Mouse (Mus musculus): ENCODE results near the gene Brs3. TPM values are rescaled to one million over a fixed set of nuclear protein-coding genes. Genes with fewer than 3 reads are reported as not detected.
A peak's percentile ranks its signal among the peaks of the same experiment; 100 is the strongest.

The Brs3 gene
- not detected in 2 replicates for polyA plus RNA-seq (2014; fragmentation: Nextera tagmentation; extraction: Ambion mirVana)

- no peak within 1 kb of the TSS for H3K4me2 ChIP-seq
- DNase-seq, result no peak
Measured at GRCm38 (mm10) chrX:57042774-57043173, at the start of gene Brs3. Brs3 (plus strand) TSS chrX:57043074.

GRCm38 (mm10) chrX:57012891-57013290, 30.0 kb upstream of the Brs3 start:
- no peaks in the 10 kb centered on the region for H3K9me3 ChIP-seq (ENCODE audit: low read depth, low read length)
- no peak overlapping the region for H3K4me3 ChIP-seq (ENCODE audit: low read depth, low read length)
- no peak overlapping the region for H3K4me2 ChIP-seq
- no peak for DNase-seq
- no peak overlapping the region for H3K27ac ChIP-seq (ENCODE audit: low read depth)
- 65% methylated on average over 2 of the region's 2 CpGs for WGBS
- TF ChIP-seq CTCF (IDR thresholded peaks at IDR 0.05; ENCODE audit: low read depth), result no peak
- H3K27me3 ChIP-seq (ENCODE audit: insufficient read depth, low read length), result no peaks in the 10 kb centered on the region
- H3K36me3 ChIP-seq (ENCODE audit: insufficient read depth), result no peaks in the 10 kb centered on the region
- ATAC-seq (ENCODE audit: insufficient read depth), result no peak
- no peak overlapping the region for H3K9ac ChIP-seq
- H3K4me1 ChIP-seq (ENCODE audit: insufficient read depth), result no peaks in the 10 kb centered on the region

More at GRCm38 (mm10) chrX:57042774-57043173, at the start of gene Brs3:
- H3K27ac ChIP-seq (ENCODE audit: low read depth), result no peak within 1 kb of the TSS
- WGBS, result 82% methylated on average over 5 of the region's 5 CpGs
- no peaks in the 10 kb centered on the region for H3K27me3 ChIP-seq (ENCODE audit: insufficient read depth, low read length)
- ATAC-seq (ENCODE audit: insufficient read depth), result no peak
- TF ChIP-seq CTCF (IDR thresholded peaks at IDR 0.05; ENCODE audit: low read depth), result no peak
- no peaks in the 10 kb centered on the region for H3K9me3 ChIP-seq (ENCODE audit: low read depth, low read length)
- no peaks in the 10 kb centered on the region for H3K4me1 ChIP-seq (ENCODE audit: insufficient read depth)
- H3K36me3 ChIP-seq (ENCODE audit: insufficient read depth), result no peaks in the 10 kb centered on the region
- H3K4me3 ChIP-seq (ENCODE audit: low read depth, low read length), result no peak within 1 kb of the TSS
- no peak within 1 kb of the TSS for H3K9ac ChIP-seq

GRCm38 (mm10) chrX:57043869-57044268, 995 bp downstream of the Brs3 start:
- DNase-seq, result no peak
- Histone ChIP-seq H3K27me3 (ENCODE audit: insufficient read depth, low read length) (no peaks in the 10 kb centered on the region), H3K4me1 (ENCODE audit: insufficient read depth) (no peaks in the 10 kb centered on the region), H3K27ac (ENCODE audit: low read depth) (no peak overlapping the region), H3K9ac (no peak overlapping the region), H3K4me2 (no peak overlapping the region), H3K4me3 (ENCODE audit: low read depth, low read length) (no peak overlapping the region), H3K9me3 (ENCODE audit: low read depth, low read length) (no peaks in the 10 kb centered on the region), H3K36me3 (ENCODE audit: insufficient read depth) (no peaks in the 10 kb centered on the region)
- 64% methylated on average over 6 of the region's 6 CpGs for WGBS
- TF ChIP-seq CTCF (IDR thresholded peaks at IDR 0.05; ENCODE audit: low read depth), result no peak
- no peak for ATAC-seq (ENCODE audit: insufficient read depth)

- TF ChIP-seq CTCF (IDR thresholded peaks at IDR 0.05; ENCODE audit: low read depth), result no peak
- 7% methylated on average over 4 of the region's 4 CpGs for WGBS
- H3K4me2 ChIP-seq, result peak overlapping the region; percentile 59
- H3K27ac ChIP-seq (ENCODE audit: low read depth), result peak overlapping the region; percentile 95
- no peaks in the 10 kb centered on the region for H3K27me3 ChIP-seq (ENCODE audit: insufficient read depth, low read length)
- H3K4me3 ChIP-seq (ENCODE audit: low read depth, low read length), result peak overlapping the region; percentile 51
- no peak for DNase-seq
- ATAC-seq (ENCODE audit: insufficient read depth), result peak; percentile 67
- H3K4me1 ChIP-seq (ENCODE audit: insufficient read depth), result no peaks in the 10 kb centered on the region
- H3K36me3 ChIP-seq (ENCODE audit: insufficient read depth), result peaks cover 14% of the 10 kb centered on the region; the same call in 1 of the 2 replicates
- H3K9ac ChIP-seq, result peak overlapping the region; percentile 63
- no peaks in the 10 kb centered on the region for H3K9me3 ChIP-seq (ENCODE audit: low read depth, low read length)
Measured at GRCm38 (mm10) chrX:57052848-57053173, 9.9 kb downstream of the Brs3 start.

- no peaks in the 10 kb centered on the region for H3K9me3 ChIP-seq (ENCODE audit: low read depth, low read length)
- H3K4me1 ChIP-seq (ENCODE audit: insufficient read depth), result no peaks in the 10 kb centered on the region
- peak within 1 kb of the TSS; percentile 59 for H3K4me2 ChIP-seq
- peak within 1 kb of the TSS; percentile 63 for H3K9ac ChIP-seq
- H3K27ac ChIP-seq (ENCODE audit: low read depth), result peak within 1 kb of the TSS; percentile 95
- 12% methylated on average over 70 of the region's 85 CpGs for WGBS
- no peaks in the 10 kb centered on the region for H3K27me3 ChIP-seq (ENCODE audit: insufficient read depth, low read length)
- ATAC-seq (ENCODE audit: insufficient read depth) (peak; percentile 98), DNase-seq (peak; percentile 87)
- TF ChIP-seq CTCF (IDR thresholded peaks at IDR 0.05; ENCODE audit: low read depth), result no peak
- H3K36me3 ChIP-seq (ENCODE audit: insufficient read depth), result peaks cover 14% of the 10 kb centered on the region; the same call in 1 of the 2 replicates
- peak within 1 kb of the TSS; percentile 51 for H3K4me3 ChIP-seq (ENCODE audit: low read depth, low read length)
Measured at GRCm38 (mm10) chrX:57053174-57053992, 10.5 kb downstream of the Brs3 start, which contains the start of gene Htatsf1. Htatsf1 (plus strand) TSS chrX:57053583.

GRCm38 (mm10) chrX:57053993-57054385, 11.1 kb downstream of the Brs3 start:
- Histone ChIP-seq H3K4me3 (ENCODE audit: low read depth, low read length) (peak overlapping the region; percentile 51), H3K27ac (ENCODE audit: low read depth) (no peak overlapping the region)
- 9% methylated on average over 11 of the region's 11 CpGs for WGBS

GRCm38 (mm10) chrX:57081496-57081895, 38.6 kb downstream of the Brs3 start:
- ATAC-seq (ENCODE audit: insufficient read depth), result no peak
- Histone ChIP-seq H3K4me3 (ENCODE audit: low read depth, low read length) (no peak overlapping the region), H3K27me3 (ENCODE audit: insufficient read depth, low read length) (no peaks in the 10 kb centered on the region), H3K9ac (no peak overlapping the region), H3K27ac (ENCODE audit: low read depth) (no peak overlapping the region), H3K9me3 (ENCODE audit: low read depth, low read length) (no peaks in the 10 kb centered on the region), H3K4me2 (no peak overlapping the region), H3K4me1 (ENCODE audit: insufficient read depth) (no peaks in the 10 kb centered on the region), H3K36me3 (ENCODE audit: insufficient read depth) (no peaks in the 10 kb centered on the region)
- DNase-seq, result peak; percentile 1
- WGBS, result 71% methylated on average over 5 of the region's 5 CpGs
- no peak for TF ChIP-seq CTCF (IDR thresholded peaks at IDR 0.05; ENCODE audit: low read depth)

More at GRCm38 (mm10) chrX:57053993-57054385, 11.1 kb downstream of the Brs3 start:
- no peak for ATAC-seq (ENCODE audit: insufficient read depth)
- Histone ChIP-seq H3K27me3 (ENCODE audit: insufficient read depth, low read length) (no peaks in the 10 kb centered on the region), H3K36me3 (ENCODE audit: insufficient read depth) (peaks cover 14% of the 10 kb centered on the region; the same call in 1 of the 2 replicates), H3K4me2 (peak overlapping the region; percentile 58), H3K9me3 (ENCODE audit: low read depth, low read length) (no peaks in the 10 kb centered on the region), H3K9ac (peak overlapping the region; percentile 63), H3K4me1 (ENCODE audit: insufficient read depth) (no peaks in the 10 kb centered on the region)
- DNase-seq, result no peak
- no peak for TF ChIP-seq CTCF (IDR thresholded peaks at IDR 0.05; ENCODE audit: low read depth)

Measured in lung, embryonic 14.5 days (tissue).